Mouse (Mus musculus): Measurements from ENCODE around the gene Dhodh. TPM values are rescaled to one million over a fixed set of nuclear protein-coding genes. Genes with fewer than 3 reads are reported as not detected.
A peak's percentile ranks its signal among the peaks of the same experiment; 100 is the strongest.

Dhodh gene
- total and polyA plus RNA-seq, 2 experiments from 2014 or later, result 26.4 to 77.9 TPM

DNA sequence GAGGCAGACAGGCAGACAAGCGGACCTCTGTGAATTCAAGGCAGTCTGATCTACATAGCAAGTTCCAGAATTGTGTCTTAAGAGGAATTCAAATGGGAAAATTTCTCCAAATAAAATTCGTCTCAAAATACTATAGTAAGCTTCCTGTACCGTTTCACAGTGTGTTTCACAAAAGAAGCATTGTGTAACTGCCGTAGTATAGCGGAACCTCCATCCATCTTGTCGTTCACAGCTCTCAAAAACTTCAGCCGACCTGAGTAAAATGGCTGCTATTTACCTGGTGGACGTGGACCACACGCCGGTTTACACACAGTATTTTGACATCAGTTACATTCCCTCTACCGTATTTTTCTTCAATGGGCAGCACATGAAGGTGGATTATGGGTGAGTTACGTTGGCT is 37.3 kb downstream of the Dhodh start:
- WGBS, result 83% methylated on average over 12 of the region's 12 CpGs
- ATAC-seq (ENCODE audit: insufficient read depth, low read depth) (no peak), DNase-seq (ENCODE audit: low spot score) (no peak)
- Histone ChIP-seq H3K9me3 (replicated peaks; ENCODE audit: control insufficient read depth, low read length) (no peaks in the 10 kb centered on the region), H3K4me2 (ENCODE audit: low read depth, low read length) (no peak overlapping the region), H3K4me1 (ENCODE audit: control insufficient read depth, insufficient read depth) (peaks cover 6% of the 10 kb centered on the region), H3K9ac (replicated peaks; ENCODE audit: low read depth, low read length) (no peak overlapping the region), H3K36me3 (replicated peaks; ENCODE audit: control insufficient read depth, insufficient read depth, low read length) (peaks cover 31% of the 10 kb centered on the region), H3K27me3 (ENCODE audit: control insufficient read depth, insufficient read depth, low read length) (no peaks in the 10 kb centered on the region), H3K4me3 (ENCODE audit: low read depth, low read length) (no peak overlapping the region), H3K27ac (ENCODE audit: low read depth) (no peak overlapping the region)
- TF ChIP-seq CTCF (IDR thresholded peaks at IDR 0.05; ENCODE audit: low read depth), result no peak

DNA sequence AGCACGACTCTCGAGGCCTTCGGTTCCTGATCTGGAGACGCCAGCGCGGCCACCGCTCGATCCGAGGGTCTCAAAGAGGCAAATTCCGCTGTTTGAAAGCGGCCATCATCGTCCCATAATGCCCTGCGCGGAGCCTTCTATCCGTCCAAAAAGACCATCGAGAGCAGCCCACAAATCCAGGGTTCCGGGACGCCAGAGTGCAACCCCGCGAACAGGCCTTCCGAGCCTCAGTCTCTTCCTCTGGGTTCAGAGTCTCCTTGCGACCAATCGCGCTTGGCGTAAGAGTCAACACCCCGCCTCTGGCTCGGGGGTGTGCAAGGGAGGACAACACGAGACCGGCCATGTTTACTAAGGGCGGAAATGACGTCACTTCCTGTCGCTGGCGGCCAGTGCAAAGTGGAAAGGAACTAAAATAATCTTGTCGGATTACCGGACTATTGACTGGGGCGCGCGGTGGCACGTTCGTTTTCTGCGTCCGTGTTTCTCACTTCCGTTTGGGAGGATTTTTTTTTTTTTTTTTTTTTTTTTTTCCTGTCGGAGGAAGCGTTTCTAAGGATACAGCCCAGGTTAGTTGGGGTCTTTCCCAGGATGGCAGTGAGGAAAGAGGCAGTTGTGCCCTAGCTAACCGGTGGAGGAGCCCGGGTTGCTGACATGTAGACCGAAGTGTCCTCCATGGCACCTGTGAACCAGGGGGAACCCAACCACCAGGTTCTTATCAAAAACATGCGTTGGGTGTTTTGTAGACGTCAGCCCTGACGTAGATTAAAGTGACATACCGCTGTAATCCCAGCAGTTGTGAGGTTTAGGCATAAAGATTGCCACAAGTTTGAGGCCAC is 42.8 kb downstream of the Dhodh start, which contains the start of the genes Dhx38 and Txnl4b:
Gene Dhx38, minus strand, starts transcription at position 364 of the 836 bp plus-strand sequence.
Gene Txnl4b, plus strand, starts transcription at position 395 of the 836 bp plus-strand sequence.
- H3K9ac ChIP-seq (replicated peaks; ENCODE audit: low read depth, low read length), result peak within 1 kb of the TSS; percentile 98
- WGBS, result under 1% methylated on average over 52 of the region's 52 CpGs
- H3K4me1 ChIP-seq (ENCODE audit: control insufficient read depth, insufficient read depth), result peaks cover 13% of the 10 kb centered on the region
- peak; percentile 100 for ATAC-seq (ENCODE audit: insufficient read depth, low read depth)
- peak within 1 kb of the TSS; percentile 88 for H3K4me2 ChIP-seq (ENCODE audit: low read depth, low read length)
- no peak for TF ChIP-seq CTCF (IDR thresholded peaks at IDR 0.05; ENCODE audit: low read depth)
- TF ChIP-seq EP300 (IDR thresholded peaks at IDR 0.05; ENCODE audit: low read depth), result peak; percentile 76
- H3K36me3 ChIP-seq (replicated peaks; ENCODE audit: control insufficient read depth, insufficient read depth, low read length), result peaks cover 40% of the 10 kb centered on the region
- no peaks in the 10 kb centered on the region for H3K27me3 ChIP-seq (ENCODE audit: control insufficient read depth, insufficient read depth, low read length)
- peak within 1 kb of the TSS; percentile 93 for H3K4me3 ChIP-seq (ENCODE audit: low read depth, low read length)
- H3K9me3 ChIP-seq (replicated peaks; ENCODE audit: control insufficient read depth, low read length), result no peaks in the 10 kb centered on the region
- peak within 1 kb of the TSS; percentile 99 for H3K27ac ChIP-seq (ENCODE audit: low read depth)
- peak; percentile 99 for DNase-seq (ENCODE audit: low spot score)

DNA sequence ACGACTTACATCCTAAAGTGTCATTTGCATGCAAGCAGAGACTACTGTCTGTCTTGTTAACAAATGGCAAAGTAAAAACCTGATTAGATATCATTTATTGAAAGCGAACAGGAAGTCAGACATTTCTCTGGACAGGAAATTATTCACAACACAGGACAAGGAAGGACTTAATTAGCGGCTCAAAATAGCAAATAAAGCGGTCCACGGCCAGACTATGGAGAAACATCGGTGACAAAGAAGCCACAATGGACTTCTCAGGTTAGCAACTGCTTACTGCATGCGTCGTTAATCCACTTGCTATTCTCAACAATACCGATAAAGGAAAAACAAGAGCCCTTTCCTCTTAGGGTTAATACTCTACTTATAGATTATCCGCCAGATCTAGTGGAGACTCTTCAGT is 43.7 kb downstream of the Dhodh start:
- TF ChIP-seq EP300 (IDR thresholded peaks at IDR 0.05; ENCODE audit: low read depth) (no peak), CTCF (IDR thresholded peaks at IDR 0.05; ENCODE audit: low read depth) (no peak)
- ATAC-seq (ENCODE audit: insufficient read depth, low read depth) (no peak), DNase-seq (ENCODE audit: low spot score) (no peak)
- Histone ChIP-seq H3K36me3 (replicated peaks; ENCODE audit: control insufficient read depth, insufficient read depth, low read length) (peaks cover 40% of the 10 kb centered on the region), H3K27me3 (ENCODE audit: control insufficient read depth, insufficient read depth, low read length) (no peaks in the 10 kb centered on the region), H3K27ac (ENCODE audit: low read depth) (peak overlapping the region; percentile 99), H3K4me2 (ENCODE audit: low read depth, low read length) (peak overlapping the region; percentile 88), H3K4me1 (ENCODE audit: control insufficient read depth, insufficient read depth) (peaks cover 13% of the 10 kb centered on the region), H3K9ac (replicated peaks; ENCODE audit: low read depth, low read length) (peak overlapping the region; percentile 98), H3K9me3 (replicated peaks; ENCODE audit: control insufficient read depth, low read length) (no peaks in the 10 kb centered on the region), H3K4me3 (ENCODE audit: low read depth, low read length) (peak overlapping the region; percentile 93)
- 4% methylated on average over 10 of the region's 10 CpGs for WGBS

DNA sequence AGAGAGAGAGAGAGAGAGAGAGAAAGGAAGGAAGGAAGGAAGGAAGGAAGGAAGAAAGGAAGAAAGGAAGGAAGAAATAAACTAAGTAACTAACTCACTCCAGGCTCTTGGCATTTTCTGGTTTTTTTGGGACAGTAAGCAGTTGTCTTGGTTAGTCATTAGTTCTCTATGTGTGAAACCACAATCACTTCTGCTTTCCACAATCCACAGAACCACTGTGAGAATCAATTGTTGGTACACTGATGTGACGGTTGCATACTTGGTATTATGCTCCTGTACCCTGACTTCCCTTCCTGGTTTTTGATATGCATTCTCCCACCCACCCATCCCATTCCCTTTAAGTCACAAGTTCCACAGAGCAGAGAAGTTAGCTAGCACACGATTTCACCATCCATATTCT is 44.6 kb downstream of the Dhodh start:
- no peak overlapping the region for H3K9ac ChIP-seq (replicated peaks; ENCODE audit: low read depth, low read length)

DNA sequence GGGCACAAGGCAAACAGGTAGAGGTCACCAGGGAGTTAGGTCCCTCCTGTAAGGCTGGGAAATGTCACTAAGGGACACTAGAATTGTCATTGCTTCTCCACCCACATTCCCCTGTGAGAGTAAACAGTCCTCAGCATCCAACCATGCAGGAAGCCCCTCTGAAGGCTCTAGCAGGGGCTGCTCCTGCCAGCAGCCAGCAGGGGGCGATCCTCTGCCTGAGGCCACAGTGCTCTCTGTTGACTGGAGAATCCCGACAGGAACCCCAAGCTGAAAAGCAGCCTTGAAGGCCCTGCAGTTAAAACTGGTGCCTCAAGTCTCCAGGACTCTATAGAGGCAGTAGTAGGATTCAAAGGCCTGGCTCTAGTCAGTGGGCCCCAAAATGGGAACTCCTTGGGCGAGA is 56.8 kb downstream of the Dhodh start:
- no peak for ATAC-seq (ENCODE audit: insufficient read depth, low read depth)
- Histone ChIP-seq H3K9me3 (replicated peaks; ENCODE audit: control insufficient read depth, low read length) (no peaks in the 10 kb centered on the region), H3K4me1 (ENCODE audit: control insufficient read depth, insufficient read depth) (no peaks in the 10 kb centered on the region), H3K36me3 (replicated peaks; ENCODE audit: control insufficient read depth, insufficient read depth, low read length) (peaks cover 99% of the 10 kb centered on the region), H3K4me2 (ENCODE audit: low read depth, low read length) (no peak overlapping the region), H3K9ac (replicated peaks; ENCODE audit: low read depth, low read length) (no peak overlapping the region), H3K4me3 (ENCODE audit: low read depth, low read length) (no peak overlapping the region), H3K27me3 (ENCODE audit: control insufficient read depth, insufficient read depth, low read length) (no peaks in the 10 kb centered on the region), H3K27ac (ENCODE audit: low read depth) (no peak overlapping the region)
- DNase-seq (ENCODE audit: low spot score), result no peak
- peak; percentile 41 for TF ChIP-seq CTCF (IDR thresholded peaks at IDR 0.05; ENCODE audit: low read depth)
- no peak for TF ChIP-seq EP300 (IDR thresholded peaks at IDR 0.05; ENCODE audit: low read depth)
- WGBS, result 45% methylated on average over 3 of the region's 3 CpGs

More for the DNA sequence above, 44.6 kb downstream of the Dhodh start:
- no peak overlapping the region for H3K4me3 ChIP-seq (ENCODE audit: low read depth, low read length)
- peak overlapping the region; percentile 88; the same call in 1 of the 2 replicates for H3K4me2 ChIP-seq (ENCODE audit: low read depth, low read length)
- peaks cover 13% of the 10 kb centered on the region for H3K4me1 ChIP-seq (ENCODE audit: control insufficient read depth, insufficient read depth)
- ATAC-seq (ENCODE audit: insufficient read depth, low read depth) (no peak), DNase-seq (ENCODE audit: low spot score) (no peak)
- TF ChIP-seq CTCF (IDR thresholded peaks at IDR 0.05; ENCODE audit: low read depth) (no peak), EP300 (IDR thresholded peaks at IDR 0.05; ENCODE audit: low read depth) (no peak)
- no peaks in the 10 kb centered on the region for H3K27me3 ChIP-seq (ENCODE audit: control insufficient read depth, insufficient read depth, low read length)
- no peaks in the 10 kb centered on the region for H3K9me3 ChIP-seq (replicated peaks; ENCODE audit: control insufficient read depth, low read length)
- no peak overlapping the region for H3K27ac ChIP-seq (ENCODE audit: low read depth)
- 65% methylated on average over 2 of the region's 2 CpGs for WGBS
- H3K36me3 ChIP-seq (replicated peaks; ENCODE audit: control insufficient read depth, insufficient read depth, low read length), result peaks cover 42% of the 10 kb centered on the region

All from heart, postnatal 0 days (tissue).